Mouse (Mus musculus) hematopoietic stem cell, adult 5-6 weeks (primary cell): ENCODE results near the gene Ube3c. TPM values are rescaled to one million over a fixed set of nuclear protein-coding genes. Genes with fewer than 3 reads are reported as not detected.
A peak's percentile ranks its signal among the peaks of the same experiment; 100 is the strongest.
"Not testable (repeated sequence)": the region's sequence is repeated elsewhere in the genome, so short reads cannot be mapped to it uniquely, and the experiment has no call there.

Source experiments
- ATAC-seq, 2 experiments: fragments of 125-278 bp in 1 of 2; replicated peaks in 1 of 2; 2 replicates each; pipeline ENCODE4 v1.8.0; 2016 to 2017; ENCODE audit warnings: inconsistent platforms in 2 of 2, mild to moderate bottlenecking in 2 of 2, moderate number of reproducible peaks in 2 of 2, low read depth in 1 of 2, moderate TSS enrichment in 1 of 2; ENCODE audit not compliant: low FRiP score in 2 of 2, poor library complexity in 2 of 2, severe bottlenecking in 2 of 2, insufficient read depth in 1 of 2, low TSS enrichment in 1 of 2
- total RNA-seq: library from RNA; stranded (forward); fragments of 172-1452, 232-1000 nt; gene quantifications from 2 replicates; pipeline ENCODE4 v1.2.3, GENCODE M21; 2017

Ube3c gene
- 38.4 and 45.6 TPM in 2 replicates for total RNA-seq

- ATAC-seq, result peak; percentile 88 to 95
Measured at GRCm38 (mm10) chr5:29568848-29569377, at the start of gene Ube3c. Gene Ube3c (plus strand): TSS chr5:29569242.

GRCm38 (mm10) chr5:29560111-29560510, 8.9 kb upstream of the Ube3c start:
- no peak for ATAC-seq

- no peak for ATAC-seq
Measured at GRCm38 (mm10) chr5:29560667-29561066, 8.4 kb upstream of the Ube3c start.

- ATAC-seq, result peak; percentile 50 to 55
Measured at GRCm38 (mm10) chr5:29569378-29570280, 587 bp downstream of the Ube3c start.

GRCm38 (mm10) chr5:29574286-29574685, 5.2 kb downstream of the Ube3c start:
- ATAC-seq, result not testable (repeated sequence)

- ATAC-seq, result no peak
Measured at GRCm38 (mm10) chr5:29575085-29575484, 6.0 kb downstream of the Ube3c start.

GRCm38 (mm10) chr5:29577795-29578631, 9.0 kb downstream of the Ube3c start:
- no peak for ATAC-seq

GRCm38 (mm10) chr5:29583880-29584595, 15.0 kb downstream of the Ube3c start:
- ATAC-seq, result no peak

GRCm38 (mm10) chr5:29592161-29592560, 23.1 kb downstream of the Ube3c start:
- ATAC-seq, result not testable (repeated sequence)

- ATAC-seq, result no peak
Measured at GRCm38 (mm10) chr5:29606546-29606945, 37.5 kb downstream of the Ube3c start.

GRCm38 (mm10) chr5:29625610-29626009, 56.6 kb downstream of the Ube3c start:
- no peak for ATAC-seq

- no peak for ATAC-seq
Measured at GRCm38 (mm10) chr5:29629941-29630340, 60.9 kb downstream of the Ube3c start.

GRCm38 (mm10) chr5:29631711-29632110, 62.7 kb downstream of the Ube3c start:
- no peak for ATAC-seq

GRCm38 (mm10) chr5:29636298-29636697, 67.3 kb downstream of the Ube3c start:
- ATAC-seq, result no peak

GRCm38 (mm10) chr5:29636884-29637283, 67.8 kb downstream of the Ube3c start:
- ATAC-seq, result no peak

GRCm38 (mm10) chr5:29641124-29641884, 72.3 kb downstream of the Ube3c start:
- ATAC-seq, result no peak

GRCm38 (mm10) chr5:29651696-29652095, 82.7 kb downstream of the Ube3c start:
- ATAC-seq, result no peak
